Mouse (Mus musculus) brain, adult 2 months (tissue): ENCODE data around the gene Plekhm2.

Experiments used
- DNase-seq: peaks from one replicate; pipeline ENCODE4 v3.0.0; 2011; ENCODE audit warnings: low read depth, low spot score

Plekhm2 gene

GRCm38 (mm10) chr4:141664799-141665198 is at the start of gene Plekhm2:
Gene Plekhm2 (minus strand): TSS chr4:141664899.
- no peak for DNase-seq

GRCm38 (mm10) chr4:141713598-141714142 is 49.0 kb upstream of the Plekhm2 start:
- no peak for DNase-seq

- DNase-seq, result peak; percentile 63
Measured at GRCm38 (mm10) chr4:141711250-141711649, 46.6 kb upstream of the Plekhm2 start.

- DNase-seq, result no peak
Measured at GRCm38 (mm10) chr4:141708971-141709370, 44.3 kb upstream of the Plekhm2 start.

- DNase-seq, result no peak
Measured at GRCm38 (mm10) chr4:141708005-141708404, 43.3 kb upstream of the Plekhm2 start.

- DNase-seq, result peak; percentile 82
Measured at GRCm38 (mm10) chr4:141705331-141705730, 40.6 kb upstream of the Plekhm2 start.

GRCm38 (mm10) chr4:141704625-141705024 is 39.9 kb upstream of the Plekhm2 start:
- DNase-seq, result no peak

- DNase-seq, result no peak
Measured at GRCm38 (mm10) chr4:141694719-141695118, 30.0 kb upstream of the Plekhm2 start.

- DNase-seq, result no peak
Measured at GRCm38 (mm10) chr4:141688505-141688904, 23.8 kb upstream of the Plekhm2 start.

GRCm38 (mm10) chr4:141686525-141686924 is 21.8 kb upstream of the Plekhm2 start:
- DNase-seq, result peak; percentile 43

GRCm38 (mm10) chr4:141686093-141686492 is 21.4 kb upstream of the Plekhm2 start:
- DNase-seq, result no peak

GRCm38 (mm10) chr4:141685499-141685898 is 20.8 kb upstream of the Plekhm2 start, which contains the start of gene Rsc1a1:
Gene Rsc1a1 (minus strand): TSS chr4:141685599.
- no peak for DNase-seq

- DNase-seq, result no peak
Measured at GRCm38 (mm10) chr4:141682706-141683230, 18.1 kb upstream of the Plekhm2 start.

- DNase-seq, result no peak
Measured at GRCm38 (mm10) chr4:141681767-141682166, 17.1 kb upstream of the Plekhm2 start.

GRCm38 (mm10) chr4:141680892-141681291 is 16.2 kb upstream of the Plekhm2 start:
- no peak for DNase-seq

- no peak for DNase-seq
Measured at GRCm38 (mm10) chr4:141679016-141679415, 14.3 kb upstream of the Plekhm2 start.

- no peak for DNase-seq
Measured at GRCm38 (mm10) chr4:141676462-141676979, 11.8 kb upstream of the Plekhm2 start.

GRCm38 (mm10) chr4:141672325-141672724 is 7.6 kb upstream of the Plekhm2 start:
- DNase-seq, result no peak

GRCm38 (mm10) chr4:141671389-141671788 is 6.7 kb upstream of the Plekhm2 start:
- peak; percentile 48 for DNase-seq

GRCm38 (mm10) chr4:141669898-141670712 is 5.4 kb upstream of the Plekhm2 start:
- peak; percentile 51 for DNase-seq

GRCm38 (mm10) chr4:141664011-141664745 is 521 bp downstream of the Plekhm2 start:
- DNase-seq, result peak; percentile 85
